ENCODE assay signal across 29 mouse cellular contexts in the genomic region with DNA sequence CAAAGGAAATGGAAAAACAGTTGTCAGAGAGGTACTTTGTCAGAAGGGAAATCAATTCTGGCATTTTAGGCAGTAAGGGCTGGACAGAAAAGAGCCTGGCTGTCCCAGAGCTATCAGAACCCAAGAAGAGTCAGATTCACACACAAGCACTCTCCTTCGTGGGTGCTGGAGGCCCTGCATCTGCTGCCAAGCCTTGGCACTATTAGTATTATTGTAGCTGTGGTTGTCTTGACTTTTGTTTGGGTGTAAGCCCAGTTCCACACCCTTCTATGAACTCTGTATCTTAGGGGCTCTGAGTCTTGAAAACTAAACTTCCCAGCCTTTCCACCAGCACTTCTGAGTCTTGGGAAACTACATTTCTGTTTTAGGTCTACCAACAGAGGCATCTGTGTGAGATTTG.
DNase-seq lines count a peak whose midpoint lies in the region; ATAC-seq and TF ChIP-seq lines count a peak whose summit lies in the region.
"Had no signal": no experiment of that assay in that cellular context is flagged by ENCODE, and none has a peak within 500 bp of the region (broad histone marks: within the 10 kb centered on the region; RNA-seq: fewer than 3 reads in every experiment).

No protein-coding gene starts in this region.

- 0% methylated on average over 1 of the region's 1 CpGs for WGBS in heart, adult 2 months
- WGBS in heart, embryonic 11.5 days (ENCODE audit: insufficient replicate concordance), result 39% methylated on average over 1 of the region's 1 CpGs
- WGBS in heart, embryonic 14.5 days, result 35% methylated on average over 1 of the region's 1 CpGs

- H3K27ac ChIP-seq in heart, adult 2 months, result peak overlapping the region; percentile 33
- H3K27ac ChIP-seq in heart, embryonic 11.5 days (ENCODE audit: low read depth, low read length), result no peak overlapping the region
- H3K27ac ChIP-seq in heart, embryonic 14.5 days (replicated peaks in 1 of 2; ENCODE audit: control insufficient read depth in 1 of 2, insufficient read depth in 1 of 2, low read depth in 2 of 2, low read length in 2 of 2), result peak overlapping the region; percentile 21 to 24; a peak in 1 of 4 replicates
- H3K27ac ChIP-seq: embryonic facial prominence, embryonic 13.5 days; forebrain, embryonic 13.5 days; intestine, embryonic 15.5 days; limb, embryonic 15.5 days; liver, embryonic 14.5 days; midbrain, embryonic 13.5 days; neural tube, embryonic 12.5 days had no signal

- no peak overlapping the region for H3ac ChIP-seq in myocyte (ENCODE audit: control insufficient read depth, insufficient read length)

- no peaks in the 10 kb centered on the region for H3K9me3 ChIP-seq in heart, embryonic 11.5 days (replicated peaks; ENCODE audit: control insufficient read depth, low read length)
- no peaks in the 10 kb centered on the region for H3K9me3 ChIP-seq in heart, embryonic 14.5 days (ENCODE audit: control insufficient read depth, low read length)
- H3K9me3 ChIP-seq: embryonic facial prominence, embryonic 13.5 days; forebrain, embryonic 13.5 days; intestine, embryonic 15.5 days; limb, embryonic 15.5 days; megakaryocyte, embryonic 14.5 days; midbrain, embryonic 13.5 days; neural tube, embryonic 12.5 days had no signal

- peak in 1 of 2 experiments; percentile 48 for DNase-seq in heart, adult 2 months
- peak; percentile 59 for DNase-seq in NIH3T3 (ENCODE audit: low read depth)
- no peak for DNase-seq in left cerebral cortex, adult 9 months (ENCODE audit: low spot score in 2 of 2)
- no peak for DNase-seq in gastrocnemius, postnatal 25 days
- DNase-seq: adrenal gland, postnatal 14 days; B cell, adult 2 months; cerebellum, adult 2 months; cerebellum, postnatal 25 days; kidney, adult 9 months; kidney, postnatal 25 days; left cerebral cortex, postnatal 4 days; retina, postnatal 1 day; right cerebral cortex, postnatal 25 days; thymus, postnatal 14 days had no signal

- no peaks in the 10 kb centered on the region for H3K27me3 ChIP-seq in heart, adult 2 months (ENCODE audit: control insufficient read depth, insufficient read depth, low read length)
- no peaks in the 10 kb centered on the region for H3K27me3 ChIP-seq in heart, embryonic 11.5 days (ENCODE audit: control insufficient read depth, insufficient read depth, low read length)
- H3K27me3 ChIP-seq in heart, embryonic 14.5 days (ENCODE audit: control insufficient read depth, insufficient read depth, low read length), result no peaks in the 10 kb centered on the region
- H3K27me3 ChIP-seq in myocyte (ENCODE audit: control insufficient read depth, insufficient read depth, insufficient read length), result no peaks in the 10 kb centered on the region
- H3K27me3 ChIP-seq: CH12.LX; embryonic facial prominence, embryonic 13.5 days; forebrain, embryonic 13.5 days; intestine, embryonic 15.5 days; limb, embryonic 15.5 days; megakaryocyte, embryonic 14.5 days; midbrain, embryonic 13.5 days; neural tube, embryonic 12.5 days had no signal

- H3K4me1 ChIP-seq in heart, adult 2 months (ENCODE audit: control insufficient read depth, insufficient read depth, low read length), result no peaks in the 10 kb centered on the region; the same call in 1 of the 2 replicates
- no peaks in the 10 kb centered on the region for H3K4me1 ChIP-seq in heart, embryonic 11.5 days (ENCODE audit: control insufficient read depth, insufficient read depth, low read length)
- H3K4me1 ChIP-seq in heart, embryonic 14.5 days (ENCODE audit: control insufficient read depth in 2 of 2, insufficient read depth in 2 of 2, low read length in 2 of 2), result no peaks in the 10 kb centered on the region
- H3K4me1 ChIP-seq: embryonic facial prominence, embryonic 13.5 days; forebrain, embryonic 13.5 days; intestine, embryonic 15.5 days; limb, embryonic 15.5 days; midbrain, embryonic 13.5 days; neural tube, embryonic 12.5 days had no signal

- no peak for ATAC-seq in heart, embryonic 11.5 days (replicated peaks; ENCODE audit: insufficient number of reproducible peaks, low FRiP score, low TSS enrichment)
- no peak for ATAC-seq in heart, embryonic 14.5 days (ENCODE audit: insufficient number of reproducible peaks, insufficient read depth, low FRiP score, low read depth)
- ATAC-seq: forebrain, embryonic 13.5 days; hindbrain, embryonic 16.5 days; intestine, embryonic 15.5 days; midbrain, embryonic 13.5 days had no signal

- TF ChIP-seq EP300 in heart, adult 2 months (IDR thresholded peaks at IDR 0.05; ENCODE audit: insufficient read depth, low read depth, low read length), result no peak

- H3K79me2 ChIP-seq in heart, adult 2 months (replicated peaks; ENCODE audit: control insufficient read depth, insufficient read depth, low read length), result no peaks in the 10 kb centered on the region
- H3K79me2 ChIP-seq in myocyte (ENCODE audit: control insufficient read depth, insufficient read depth), result no peaks in the 10 kb centered on the region

- H3K36me3 ChIP-seq in heart, adult 2 months (ENCODE audit: control insufficient read depth, insufficient read depth, low read length), result no peaks in the 10 kb centered on the region
- no peaks in the 10 kb centered on the region for H3K36me3 ChIP-seq in heart, embryonic 11.5 days (ENCODE audit: control insufficient read depth, insufficient read depth, low read length)
- H3K36me3 ChIP-seq in heart, embryonic 14.5 days (ENCODE audit: control insufficient read depth, insufficient read depth, low read length), result no peaks in the 10 kb centered on the region
- H3K36me3 ChIP-seq in myocyte (ENCODE audit: control insufficient read depth, insufficient read depth), result no peaks in the 10 kb centered on the region
- H3K36me3 ChIP-seq: embryonic facial prominence, embryonic 13.5 days; G1E; intestine, embryonic 15.5 days; limb, embryonic 15.5 days; midbrain, embryonic 13.5 days; neural tube, embryonic 12.5 days had no signal

- H3K4me2 ChIP-seq in heart, embryonic 11.5 days, result no peak overlapping the region
- H3K4me2 ChIP-seq in heart, embryonic 14.5 days (ENCODE audit: low read length), result no peak overlapping the region
- H3K4me2 ChIP-seq in myocyte (ENCODE audit: low read depth), result peak overlapping the region; percentile 38
- H3K4me2 ChIP-seq: embryonic facial prominence, embryonic 13.5 days; forebrain, embryonic 13.5 days; intestine, embryonic 15.5 days; limb, embryonic 15.5 days; midbrain, embryonic 13.5 days; neural tube, embryonic 12.5 days had no signal

- H3K4me3 ChIP-seq in heart, adult 2 months, result no peak overlapping the region
- no peak overlapping the region for H3K4me3 ChIP-seq in heart, embryonic 11.5 days (ENCODE audit: low read depth, low read length)
- H3K4me3 ChIP-seq in heart, embryonic 14.5 days (ENCODE audit: control insufficient read depth in 1 of 2, insufficient read depth in 1 of 2, low read depth in 1 of 2, low read length in 2 of 2), result no peak overlapping the region
- H3K4me3 ChIP-seq in myocyte, result no peak overlapping the region
- H3K4me3 ChIP-seq: embryonic facial prominence, embryonic 13.5 days; erythroblast, embryonic 14.5 days; forebrain, embryonic 13.5 days; intestine, embryonic 15.5 days; limb, embryonic 15.5 days; megakaryocyte, embryonic 14.5 days; midbrain, embryonic 13.5 days; neural tube, embryonic 12.5 days had no signal

- no peak overlapping the region for H3K9ac ChIP-seq in heart, adult 2 months (ENCODE audit: low read depth, low read length)
- H3K9ac ChIP-seq in heart, embryonic 11.5 days (ENCODE audit: low read depth, low read length), result no peak overlapping the region
- no peak overlapping the region for H3K9ac ChIP-seq in heart, embryonic 14.5 days (ENCODE audit: low read length)
- H3K9ac ChIP-seq: embryonic facial prominence, embryonic 13.5 days; forebrain, embryonic 13.5 days; intestine, embryonic 15.5 days; limb, embryonic 15.5 days; liver, embryonic 14.5 days; midbrain, embryonic 13.5 days; neural tube, embryonic 12.5 days had no signal

- intact Hi-C loops in heart, adult 2 months (cut with DNase I), result no loop called here

- TF ChIP-seq CTCF in heart, adult 2 months (IDR thresholded peaks at IDR 0.05), result no peak

- TF ChIP-seq POLR2A in heart, adult 2 months (IDR thresholded peaks at IDR 0.05; ENCODE audit: insufficient read depth, low read depth, low read length), result no peak
- TF ChIP-seq POLR2A in myocyte (IDR thresholded peaks at IDR 0.05; ENCODE audit: insufficient read length, low read depth), result no peak

TF ChIP-seq in myocyte, 11 proteins besides CTCF, POLR2A, EP300 and RAD21:
- no peak for TF ChIP-seq POLR2AphosphoS2 (IDR thresholded peaks at IDR 0.05; ENCODE audit: insufficient read length, low read depth)
- no peak for TF ChIP-seq USF1 (IDR thresholded peaks at IDR 0.05; ENCODE audit: low read depth)
- TF ChIP-seq MYOG (IDR thresholded peaks at IDR 0.05; ENCODE audit: control insufficient read depth in 1 of 3, insufficient read depth in 1 of 3, insufficient read length in 2 of 3, low read depth in 2 of 3), result no peak
